Mouse (Mus musculus): ENCODE measurements around the gene Cym.

DNA sequence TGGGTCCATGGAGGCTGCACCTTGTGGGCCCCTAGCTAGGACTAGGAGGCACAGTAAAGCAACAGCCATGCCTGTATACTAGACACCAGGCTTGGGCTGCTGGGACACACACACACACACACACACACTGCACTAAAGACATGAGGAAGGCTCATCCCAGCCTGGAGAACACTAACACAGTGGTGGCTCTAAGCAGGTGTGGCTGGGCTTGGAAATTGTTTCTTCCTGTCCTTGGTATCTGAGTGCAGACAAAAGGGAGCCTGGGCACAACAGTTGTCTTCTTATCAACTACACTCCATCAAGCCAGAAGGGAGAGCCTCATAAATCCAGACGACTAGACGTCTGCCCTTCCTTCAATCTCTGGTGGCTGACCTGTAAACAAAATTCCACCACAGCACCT, 28.8 kb upstream of the Cym start:
- TF ChIP-seq CTCF (IDR thresholded peaks at IDR 0.05; ENCODE audit: borderline replicate concordance, insufficient read depth, low read depth, low read length) (no peak), POLR2A (IDR thresholded peaks at IDR 0.05; ENCODE audit: borderline replicate concordance, insufficient read depth, low read length) (no peak)
